Mouse (Mus musculus) spleen, adult 18-20 months (tissue): ENCODE measurements at regions not wholly inside any gene's neighbourhood (a gene's known extent, or its start where the extent isn't known, plus 50 kb on each side); places are given as distances from the start of the nearest gene placed in this dataset.

Experiments
- DNase-seq, 2 experiments: peaks; one replicate each; pipeline ENCODE4 v3.0.0; 2022; ENCODE audit warnings: mixed read lengths in 2 of 2

- DNase-seq, result no peak
Observed at GRCm38 (mm10) chr6:127391258-127392011, 55.2 kb upstream of the Parp11 start.

GRCm38 (mm10) chr6:127392012-127392798 is 54.4 kb upstream of the Parp11 start:
- no peak for DNase-seq

GRCm38 (mm10) chr6:127392799-127393172 is 53.9 kb upstream of the Parp11 start:
- no peak for DNase-seq

GRCm38 (mm10) chr6:127393907-127394600 is 52.6 kb upstream of the Parp11 start:
- DNase-seq, result no peak
